Mouse (Mus musculus) intestine, embryonic 16.5 days (tissue): ENCODE data around the gene Gm1110. TPM values are rescaled to one million over a fixed set of nuclear protein-coding genes. Genes with fewer than 3 reads are reported as not detected.
"Not testable (repeated sequence)": the region's sequence is repeated elsewhere in the genome, so short reads cannot be mapped to it uniquely, and the experiment has no call there.

Experiments used
- ATAC-seq: fragments of 200-750 bp; cut with Nextera tagmentation; 2 replicates; pipeline ENCODE4 v1.8.0; 2017; ENCODE audit warnings: moderate TSS enrichment, moderate library complexity
- H3K27ac ChIP-seq: fragments of 300-500 bp; sonication (generic); 2 replicates; pipeline ENCODE4 v1.5.1; 2014; ENCODE audit warnings: mild to moderate bottlenecking, low read length
- H3K27me3 ChIP-seq: fragments of 300-500 bp; sonication (generic); replicated peaks from 2 replicates; pipeline ENCODE4 v1.6.1; 2014; ENCODE audit warnings: low read length, control low read depth, mixed read lengths; ENCODE audit not compliant: control insufficient read depth, insufficient read depth
- H3K36me3 ChIP-seq: fragments of 300-500 bp; sonication (generic); 2 replicates; pipeline ENCODE4 v1.6.1; 2014; ENCODE audit warnings: low read length, control low read depth; ENCODE audit not compliant: control insufficient read depth, insufficient read depth
- H3K4me1 ChIP-seq: fragments of 300-500 bp; sonication (generic); 2 replicates; pipeline ENCODE4 v1.6.1; 2014; ENCODE audit warnings: low read length, control low read depth, mixed read lengths; ENCODE audit not compliant: control insufficient read depth, insufficient read depth
- H3K4me2 ChIP-seq: fragments of 300-500 bp; sonication (generic); 2 replicates; pipeline ENCODE4 v1.6.1; 2014; ENCODE audit warnings: low read depth, low read length, control low read depth
- H3K4me3 ChIP-seq: fragments of 300-500 bp; sonication (generic); 2 replicates; pipeline ENCODE4 v1.5.1; 2014; ENCODE audit warnings: mild to moderate bottlenecking, low read length
- H3K9ac ChIP-seq: fragments of 300-500 bp; sonication (generic); 2 replicates; pipeline ENCODE4 v1.6.1; 2014; ENCODE audit warnings: low read depth, low read length
- H3K9me3 ChIP-seq: fragments of 300-500 bp; sonication (generic); 2 replicates; pipeline ENCODE4 v1.6.1; 2016; ENCODE audit warnings: low read length, control low read depth; ENCODE audit not compliant: control insufficient read depth
- WGBS: fragments of 180-500 bp; shearing (Covaris S2); extraction: QIAGEN DNeasy Blood & Tissue Kit; methylation state at CpG from one replicate; pipeline ENCODE4 v1.1.7; 2014; 5-methylcytosine and 5-hydroxymethylcytosine counted together
- polyA plus RNA-seq: library from polyadenylated mRNA; unstranded; fragments of >200 nt; fragmentation: Nextera tagmentation; extraction: Ambion mirVana; gene quantifications from 2 replicates; pipeline ENCODE4 v1.2.1, GENCODE M21; 2015

Gene Gm1110
- not detected in 2 replicates for polyA plus RNA-seq

GRCm38 (mm10) chr9:26922909-26923526 lies at the start of gene Gm1110:
Gm1110 (minus strand) TSS chr9:26923111.
- Histone ChIP-seq H3K4me3 (no peak within 1 kb of the TSS), H3K4me2 (no peak within 1 kb of the TSS), H3K4me1 (no peaks in the 10 kb centered on the region), H3K36me3 (no peaks in the 10 kb centered on the region), H3K27me3 (no peaks in the 10 kb centered on the region), H3K9ac (no peak within 1 kb of the TSS), H3K9me3 (no peaks in the 10 kb centered on the region), H3K27ac (no peak within 1 kb of the TSS)
- 63% methylated on average over 13 of the region's 13 CpGs for WGBS
- ATAC-seq, result no peak

GRCm38 (mm10) chr9:26947790-26948189 lies 24.9 kb upstream of the Gm1110 start:
- no peak overlapping the region for H3K4me2 ChIP-seq
- H3K27me3 ChIP-seq, result no peaks in the 10 kb centered on the region
- no peaks in the 10 kb centered on the region; the same call in 1 of the 2 replicates for H3K9me3 ChIP-seq
- H3K4me1 ChIP-seq, result no peaks in the 10 kb centered on the region
- H3K9ac ChIP-seq, result no peak overlapping the region
- H3K27ac ChIP-seq, result no peak overlapping the region
- 63% methylated on average over 2 of the region's 2 CpGs for WGBS
- no peaks in the 10 kb centered on the region for H3K36me3 ChIP-seq
- no peak overlapping the region for H3K4me3 ChIP-seq
- no peak for ATAC-seq

- Histone ChIP-seq H3K27me3 (no peaks in the 10 kb centered on the region), H3K4me1 (no peaks in the 10 kb centered on the region), H3K36me3 (no peaks in the 10 kb centered on the region), H3K9ac (no peak overlapping the region), H3K27ac (no peak overlapping the region), H3K4me2 (no peak overlapping the region), H3K4me3 (no peak overlapping the region), H3K9me3 (no peaks in the 10 kb centered on the region)
- no peak for ATAC-seq
- 39% methylated on average over 3 of the region's 3 CpGs for WGBS
These were observed 1.2 kb upstream of the Gm1110 start for GRCm38 (mm10) chr9:26924146-26924545.

GRCm38 (mm10) chr9:26919778-26920177 lies 3.1 kb downstream of the Gm1110 start:
- 97% methylated on average over 2 of the region's 2 CpGs for WGBS
- no peak overlapping the region for H3K9ac ChIP-seq

GRCm38 (mm10) chr9:26913150-26913549 lies 9.8 kb downstream of the Gm1110 start:
- ATAC-seq, result no peak
- 72% methylated on average over 4 of the region's 4 CpGs for WGBS
- no peak overlapping the region for H3K27ac ChIP-seq
- H3K9me3 ChIP-seq, result no peaks in the 10 kb centered on the region
- no peak overlapping the region for H3K4me2 ChIP-seq
- H3K4me1 ChIP-seq, result no peaks in the 10 kb centered on the region
- H3K27me3 ChIP-seq, result no peaks in the 10 kb centered on the region
- H3K9ac ChIP-seq, result no peak overlapping the region
- H3K36me3 ChIP-seq, result no peaks in the 10 kb centered on the region
- no peak overlapping the region for H3K4me3 ChIP-seq

More at GRCm38 (mm10) chr9:26919778-26920177, 3.1 kb downstream of the Gm1110 start:
- Histone ChIP-seq H3K4me2 (no peak overlapping the region), H3K4me3 (no peak overlapping the region), H3K9me3 (no peaks in the 10 kb centered on the region), H3K27me3 (no peaks in the 10 kb centered on the region), H3K4me1 (no peaks in the 10 kb centered on the region), H3K27ac (no peak overlapping the region), H3K36me3 (no peaks in the 10 kb centered on the region)
- no peak for ATAC-seq

GRCm38 (mm10) chr9:26911251-26911650 lies 11.7 kb downstream of the Gm1110 start:
- no peaks in the 10 kb centered on the region for H3K27me3 ChIP-seq
- no peaks in the 10 kb centered on the region for H3K36me3 ChIP-seq
- no peak overlapping the region for H3K27ac ChIP-seq
- WGBS, result 83% methylated on average over 1 of the region's 1 CpGs
- H3K4me3 ChIP-seq, result no peak overlapping the region
- no peak overlapping the region for H3K4me2 ChIP-seq
- no peak overlapping the region for H3K9ac ChIP-seq
- no peaks in the 10 kb centered on the region for H3K9me3 ChIP-seq
- no peak for ATAC-seq
- no peaks in the 10 kb centered on the region for H3K4me1 ChIP-seq

- H3K9me3 ChIP-seq, H3K4me1 ChIP-seq, ATAC-seq, H3K4me2 ChIP-seq, H3K27ac ChIP-seq, H3K27me3 ChIP-seq, H3K9ac ChIP-seq, H3K36me3 ChIP-seq, H3K4me3 ChIP-seq: not testable (repeated sequence)
- 80% methylated on average over 7 of the region's 7 CpGs for WGBS
These were observed 53.1 kb downstream of the Gm1110 start for GRCm38 (mm10) chr9:26869856-26870255.

GRCm38 (mm10) chr9:26860751-26861150 lies 62.2 kb downstream of the Gm1110 start, which contains the start of gene Glb1l3:
Glb1l3 (minus strand) TSS chr9:26860890.
- ATAC-seq, result no peak
- Histone ChIP-seq H3K4me2 (no peak within 1 kb of the TSS), H3K27ac (no peak within 1 kb of the TSS), H3K4me3 (no peak within 1 kb of the TSS), H3K9me3 (no peaks in the 10 kb centered on the region), H3K27me3 (no peaks in the 10 kb centered on the region), H3K36me3 (no peaks in the 10 kb centered on the region), H3K9ac (no peak within 1 kb of the TSS), H3K4me1 (no peaks in the 10 kb centered on the region)
- WGBS, result 67% methylated on average over 5 of the region's 5 CpGs

- Histone ChIP-seq H3K27ac (no peak overlapping the region), H3K4me1 (no peaks in the 10 kb centered on the region), H3K27me3 (no peaks in the 10 kb centered on the region), H3K36me3 (no peaks in the 10 kb centered on the region), H3K4me3 (no peak overlapping the region), H3K4me2 (no peak overlapping the region), H3K9ac (no peak overlapping the region), H3K9me3 (no peaks in the 10 kb centered on the region)
- WGBS, result 49% methylated on average over 3 of the region's 3 CpGs
- ATAC-seq, result no peak
These were observed 91.8 kb downstream of the Gm1110 start for GRCm38 (mm10) chr9:26831089-26831488.
